Mouse (Mus musculus): ENCODE results near the gene Hs3st3b1.

DNA sequence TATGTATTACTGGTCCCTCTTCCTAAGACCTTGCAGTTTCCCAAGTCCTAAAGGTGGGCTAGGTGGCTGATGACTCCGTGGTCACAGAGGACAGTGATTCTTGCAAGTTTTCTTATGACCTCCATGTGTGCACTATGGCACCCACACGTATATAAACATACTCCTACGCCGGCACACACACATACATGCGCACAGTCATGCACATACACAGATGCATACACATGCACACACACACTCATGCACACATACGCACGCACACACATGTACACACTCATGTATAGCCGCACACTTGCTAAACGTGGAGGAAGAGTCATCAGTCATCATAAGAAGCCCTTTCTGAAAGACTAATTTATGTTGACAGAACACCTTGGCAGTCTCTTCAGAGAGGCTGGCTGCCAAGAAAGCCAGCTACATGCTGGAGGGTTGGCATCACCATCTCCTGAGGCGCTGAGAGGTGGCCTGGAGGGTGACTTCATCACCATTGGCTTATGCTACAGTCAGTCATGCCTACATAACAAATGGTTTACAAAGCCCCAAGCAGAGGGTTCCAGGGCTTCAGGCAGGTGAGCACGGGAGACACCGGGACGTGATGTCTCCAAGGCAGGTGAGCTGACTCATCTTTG lies 21.3 kb upstream of the Hs3st3b1 start:
- TF ChIP-seq EP300 (IDR thresholded peaks at IDR 0.05; ENCODE audit: low read depth) = no peak
- TF ChIP-seq CTCF (IDR thresholded peaks at IDR 0.05; ENCODE audit: low read depth) = no peak
